Mouse (Mus musculus) embryo, embryonic 10.5 days (tissue): ENCODE results near the gene Vps26c.

Experiments
- DNase-seq: peaks from one replicate; pipeline ENCODE4 v3.0.0-alpha.2; 2015; ENCODE audit warnings: low spot score

The Vps26c gene

GRCm38 (mm10) chr16:94526344-94527151, at the start of gene Vps26c:
Gene Vps26c (minus strand): TSS chr16:94526830.
- DNase-seq: peak; percentile 96

- no peak for DNase-seq
Measured at GRCm38 (mm10) chr16:94575757-94576156, 49.1 kb upstream of the Vps26c start.

DNA sequence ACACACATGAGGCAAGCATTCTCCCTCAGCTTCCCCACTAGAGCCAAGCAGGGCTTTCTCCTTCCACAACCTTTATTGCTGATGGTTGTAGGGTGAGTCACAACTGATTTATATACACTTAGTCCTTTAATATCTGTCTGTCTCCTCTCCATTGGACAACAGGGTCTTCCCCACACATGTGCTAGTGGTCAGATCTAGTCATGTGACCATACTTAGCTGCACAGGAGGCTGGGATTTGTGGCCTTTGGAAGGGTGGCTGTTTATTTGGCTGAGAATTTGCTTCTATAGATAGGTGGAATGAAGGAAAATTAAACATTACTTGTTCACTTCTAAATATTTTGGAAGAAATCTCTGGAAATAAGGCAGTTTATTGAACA, 48.1 kb upstream of the Vps26c start:
- no peak for DNase-seq

- no peak for DNase-seq
Measured at GRCm38 (mm10) chr16:94574025-94574717, 47.5 kb upstream of the Vps26c start.

GRCm38 (mm10) chr16:94572422-94572821, 45.8 kb upstream of the Vps26c start:
- no peak for DNase-seq

GRCm38 (mm10) chr16:94571111-94571993, 44.7 kb upstream of the Vps26c start:
- DNase-seq: peak; percentile 39

DNA sequence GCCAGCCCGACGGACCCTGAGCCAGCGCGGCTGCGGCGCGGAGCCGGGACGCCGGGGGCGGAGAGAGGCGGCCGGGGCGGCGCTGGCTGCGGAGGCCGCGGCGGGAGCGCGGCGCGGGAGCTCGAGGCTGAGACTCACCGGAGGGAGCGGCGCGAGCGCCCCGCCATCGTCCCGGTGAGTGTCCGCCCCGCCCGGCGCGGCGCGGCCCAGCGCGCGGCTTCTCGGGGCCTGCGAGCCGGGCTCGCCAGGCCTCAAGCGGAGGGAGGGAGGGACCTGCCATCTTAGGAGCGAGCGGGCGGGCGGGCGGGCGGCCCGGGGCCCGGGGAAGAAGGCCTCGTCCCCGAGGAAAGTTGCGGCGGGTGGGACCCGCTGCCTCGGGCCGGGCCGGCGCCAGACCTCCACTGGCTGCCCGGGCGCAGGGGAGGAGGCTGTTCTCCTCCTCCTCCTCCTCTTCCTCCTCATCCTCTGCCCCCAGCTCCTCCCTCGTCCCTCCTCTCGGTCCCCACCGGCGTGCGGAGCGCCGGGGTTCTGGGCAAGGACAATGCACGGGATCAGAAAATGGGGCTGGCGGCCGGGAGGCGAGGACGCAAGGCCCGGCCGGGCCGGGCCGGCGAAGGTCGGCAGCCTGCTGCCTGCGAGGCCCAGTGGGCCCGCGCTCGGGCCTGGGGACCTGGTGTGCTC, 43.9 kb upstream of the Vps26c start:
- peak; percentile 47 for DNase-seq

DNA sequence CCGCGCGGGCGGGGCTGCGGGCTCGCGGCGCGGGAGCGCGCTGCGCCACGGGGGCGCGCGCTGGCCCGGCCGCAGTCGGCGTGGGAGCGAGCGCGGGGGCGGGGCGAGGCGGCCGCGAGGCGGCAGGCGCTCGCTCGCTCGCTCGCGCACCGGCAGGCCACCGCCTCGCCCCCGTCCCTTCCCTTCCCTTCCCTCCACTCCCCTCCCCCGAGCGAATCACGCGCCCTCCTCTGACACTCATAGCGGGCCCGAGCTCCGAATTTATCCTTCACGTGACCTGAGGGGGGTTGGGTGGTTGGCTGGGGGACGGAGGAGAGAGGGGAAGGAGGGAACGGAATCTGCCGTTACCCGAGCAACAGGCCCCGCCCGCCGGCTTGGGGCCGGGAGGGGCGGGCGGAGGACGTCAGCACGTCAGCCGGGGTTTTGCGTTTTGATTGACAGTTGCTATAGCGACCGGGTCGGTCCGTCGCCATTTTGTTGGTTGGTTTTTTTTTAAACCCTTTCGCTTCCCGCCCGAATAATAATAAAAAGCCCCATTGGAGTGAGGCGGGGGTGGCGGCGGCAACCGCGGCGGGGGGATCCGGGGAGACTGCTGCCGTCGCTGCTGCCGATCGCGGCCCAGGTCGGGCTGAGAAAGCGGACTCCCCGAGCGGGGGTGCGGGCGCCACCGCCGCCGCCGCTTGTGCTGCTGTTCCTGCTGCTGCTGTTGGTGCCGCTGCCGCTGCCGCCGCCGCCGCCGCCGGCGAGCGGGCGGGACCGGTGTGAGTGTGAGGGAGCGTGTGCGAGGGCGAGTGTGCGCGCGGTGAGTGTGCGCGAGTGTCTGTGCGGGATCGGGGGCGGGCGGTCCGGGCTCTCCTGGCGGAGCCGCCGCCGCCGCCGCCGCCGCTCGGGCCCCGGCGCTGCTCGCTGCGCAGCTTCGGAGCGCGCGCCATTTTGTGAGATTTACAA, 42.9 kb upstream of the Vps26c start, which contains the start of gene Dyrk1a:
Gene Dyrk1a, plus strand, starts transcription at position 782 of the 948 bp plus-strand sequence.
- peak; percentile 100 for DNase-seq

- peak; percentile 26 for DNase-seq
Measured at GRCm38 (mm10) chr16:94568335-94569228, 42.0 kb upstream of the Vps26c start.

GRCm38 (mm10) chr16:94567751-94568150, 41.1 kb upstream of the Vps26c start:
- no peak for DNase-seq

- no peak for DNase-seq
Measured at GRCm38 (mm10) chr16:94566834-94567585, 40.4 kb upstream of the Vps26c start.

DNA sequence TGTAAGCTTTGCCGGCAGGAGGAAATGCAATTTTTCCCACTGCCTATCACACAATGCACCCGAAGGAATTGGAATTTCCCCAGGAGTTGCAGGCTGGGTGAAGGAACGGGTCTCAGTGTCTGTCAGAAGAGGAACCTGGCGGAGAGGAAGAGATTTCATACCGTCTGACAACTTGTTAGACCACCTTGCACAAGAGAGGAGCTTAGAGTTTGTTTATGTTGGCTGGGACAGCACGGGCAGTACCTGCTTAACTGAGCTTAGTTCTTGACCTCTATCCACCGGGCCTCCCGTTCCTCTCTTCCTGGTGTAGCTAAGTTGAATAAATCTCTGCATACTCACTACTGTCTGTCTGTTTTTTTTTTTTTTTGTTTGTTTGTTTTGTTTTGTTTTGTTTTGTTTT, 39.5 kb upstream of the Vps26c start:
- DNase-seq: no peak

GRCm38 (mm10) chr16:94560618-94561017, 34.0 kb upstream of the Vps26c start:
- no peak for DNase-seq

- DNase-seq: no peak
Measured at GRCm38 (mm10) chr16:94559782-94560181, 33.2 kb upstream of the Vps26c start.

DNA sequence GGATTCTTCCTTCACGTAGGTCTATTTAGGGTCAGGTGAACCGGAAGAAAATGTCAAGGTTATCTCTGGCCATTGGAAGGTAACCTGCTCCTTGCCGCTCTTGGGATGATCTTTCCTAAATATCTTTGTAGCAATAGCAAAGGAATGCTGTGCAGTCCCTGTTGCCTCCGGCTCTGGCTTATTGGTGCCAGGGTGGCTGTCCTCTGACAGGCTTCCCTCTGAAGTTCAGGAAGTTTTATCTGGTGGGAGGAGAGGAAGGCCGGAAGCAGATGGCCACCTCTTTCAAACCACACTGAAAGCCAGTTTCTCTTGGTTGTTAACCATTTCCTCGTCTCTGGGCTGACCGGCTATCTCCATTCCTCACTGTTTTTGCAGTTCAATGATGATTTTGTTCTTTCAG, 32.7 kb upstream of the Vps26c start:
- DNase-seq: no peak

GRCm38 (mm10) chr16:94556228-94556627, 29.6 kb upstream of the Vps26c start:
- no peak for DNase-seq

GRCm38 (mm10) chr16:94555346-94555745, 28.7 kb upstream of the Vps26c start:
- no peak for DNase-seq

- DNase-seq: no peak
Measured at GRCm38 (mm10) chr16:94551934-94552333, 25.3 kb upstream of the Vps26c start.

- DNase-seq: no peak
Measured at GRCm38 (mm10) chr16:94549813-94550212, 23.2 kb upstream of the Vps26c start.
